Mouse (Mus musculus) hindbrain, embryonic 15.5 days (tissue): Measurements from ENCODE around the gene Ece1. TPM values are rescaled to one million over a fixed set of nuclear protein-coding genes. Genes with fewer than 3 reads are reported as not detected.

Experiments used
- ATAC-seq: fragments of 200-750 bp; cut with Nextera tagmentation; 2 replicates; pipeline ENCODE4 v1.8.0; 2017; ENCODE audit warnings: low read depth, moderate number of reproducible peaks, moderate TSS enrichment; ENCODE audit not compliant: low FRiP score
- H3K27ac ChIP-seq: fragments of 300-500 bp; sonication (generic); replicated peaks from 2 replicates; pipeline ENCODE4 v1.5.1; 2015; ENCODE audit warnings: mild to moderate bottlenecking, inconsistent platforms
- H3K27me3 ChIP-seq: fragments of 300-500 bp; sonication (generic); 2 replicates; pipeline ENCODE4 v1.6.1; 2015; ENCODE audit warnings: control low read depth, inconsistent platforms
- H3K36me3 ChIP-seq: fragments of 300-500 bp; sonication (generic); 2 replicates; pipeline ENCODE4 v1.6.1; 2015; ENCODE audit warnings: control low read depth, inconsistent platforms
- H3K4me1 ChIP-seq: fragments of 300-500 bp; sonication (generic); replicated peaks from 2 replicates; pipeline ENCODE4 v1.6.1; 2015; ENCODE audit warnings: control low read depth, inconsistent platforms
- H3K4me2 ChIP-seq: fragments of 300-500 bp; sonication (generic); 2 replicates; pipeline ENCODE4 v1.6.1; 2015; ENCODE audit warnings: moderate library complexity, mild to moderate bottlenecking, inconsistent platforms
- H3K4me3 ChIP-seq: fragments of 300-500 bp; sonication (generic); 2 replicates; pipeline ENCODE4 v1.5.1; 2015; ENCODE audit warnings: mild to moderate bottlenecking, inconsistent platforms
- H3K9ac ChIP-seq: fragments of 300-500 bp; sonication (generic); 2 replicates; pipeline ENCODE4 v1.6.1; 2015; ENCODE audit warnings: inconsistent platforms
- H3K9me3 ChIP-seq: fragments of 300-500 bp; sonication (generic); 2 replicates; pipeline ENCODE4 v1.6.1; 2016; ENCODE audit warnings: control low read depth, inconsistent platforms
- WGBS: fragments of 180-500 bp; shearing (Covaris S2); methylation state at CpG from one replicate; pipeline ENCODE4 v1.1.7; 2015; 5-methylcytosine and 5-hydroxymethylcytosine counted together
- polyA plus RNA-seq: library from polyadenylated mRNA; unstranded; fragments of >200 nt; fragmentation: Nextera tagmentation; extraction: Ambion mirVana; gene quantifications from 2 replicates; pipeline ENCODE4 v1.2.1, GENCODE M21; 2015

Gene Ece1
- polyA plus RNA-seq, 1 experiment from 2014 or later: 24.8 TPM

- Histone ChIP-seq H3K36me3 (peaks cover 19% of the 10 kb centered on the region), H3K4me3 (no peak overlapping the region), H3K4me2 (no peak overlapping the region), H3K9me3 (no peaks in the 10 kb centered on the region), H3K27ac (peak overlapping the region; percentile 59), H3K4me1 (peaks cover 31% of the 10 kb centered on the region), H3K27me3 (no peaks in the 10 kb centered on the region), H3K9ac (no peak overlapping the region)
- 34% methylated on average over 10 of the region's 10 CpGs for WGBS
- peak; percentile 35; the same call in 1 of the 2 replicates for ATAC-seq
Measured at GRCm38 (mm10) chr4:137940061-137940460, 78.0 kb downstream of the Ece1 start.

GRCm38 (mm10) chr4:137941131-137941844, 79.3 kb downstream of the Ece1 start:
- Histone ChIP-seq H3K9me3 (no peaks in the 10 kb centered on the region), H3K4me3 (no peak overlapping the region), H3K27ac (no peak overlapping the region; the same call in 1 of the 2 replicates), H3K9ac (no peak overlapping the region), H3K4me2 (no peak overlapping the region), H3K36me3 (peaks cover 28% of the 10 kb centered on the region), H3K27me3 (no peaks in the 10 kb centered on the region), H3K4me1 (peaks cover 31% of the 10 kb centered on the region)
- no peak for ATAC-seq
- 94% methylated on average over 12 of the region's 12 CpGs for WGBS

GRCm38 (mm10) chr4:137941871-137942781, 80.1 kb downstream of the Ece1 start:
- peaks cover 23% of the 10 kb centered on the region for H3K36me3 ChIP-seq
- 46% methylated on average over 17 of the region's 17 CpGs for WGBS

GRCm38 (mm10) chr4:137942782-137943486, 80.9 kb downstream of the Ece1 start:
- H3K4me2 ChIP-seq: no peak overlapping the region
- H3K4me1 ChIP-seq: peaks cover 31% of the 10 kb centered on the region
- H3K27me3 ChIP-seq: no peaks in the 10 kb centered on the region
- no peak overlapping the region for H3K9ac ChIP-seq
- no peaks in the 10 kb centered on the region for H3K9me3 ChIP-seq
- no peak overlapping the region for H3K4me3 ChIP-seq
- ATAC-seq: no peak
- no peak overlapping the region for H3K27ac ChIP-seq
- peaks cover 21% of the 10 kb centered on the region for H3K36me3 ChIP-seq
- WGBS: 38% methylated on average over 9 of the region's 9 CpGs

More at GRCm38 (mm10) chr4:137941871-137942781, 80.1 kb downstream of the Ece1 start:
- Histone ChIP-seq H3K4me2 (no peak overlapping the region), H3K27me3 (no peaks in the 10 kb centered on the region), H3K4me1 (peaks cover 31% of the 10 kb centered on the region), H3K9ac (no peak overlapping the region), H3K27ac (no peak overlapping the region; the same call in 1 of the 2 replicates), H3K9me3 (no peaks in the 10 kb centered on the region), H3K4me3 (no peak overlapping the region)
- no peak; the same call in 1 of the 2 replicates for ATAC-seq

- peaks cover 31% of the 10 kb centered on the region for H3K4me1 ChIP-seq
- no peak overlapping the region for H3K9ac ChIP-seq
- no peaks in the 10 kb centered on the region for H3K9me3 ChIP-seq
- H3K27me3 ChIP-seq: no peaks in the 10 kb centered on the region
- no peak for ATAC-seq
- no peak overlapping the region for H3K4me3 ChIP-seq
- H3K4me2 ChIP-seq: no peak overlapping the region
- H3K36me3 ChIP-seq: peaks cover 20% of the 10 kb centered on the region
- no peak overlapping the region for H3K27ac ChIP-seq
- 89% methylated on average over 10 of the region's 10 CpGs for WGBS
Measured at GRCm38 (mm10) chr4:137943540-137943939, 81.5 kb downstream of the Ece1 start.

GRCm38 (mm10) chr4:137945376-137945775, 83.3 kb downstream of the Ece1 start:
- no peak for ATAC-seq
- Histone ChIP-seq H3K4me3 (no peak overlapping the region), H3K4me2 (no peak overlapping the region), H3K27ac (no peak overlapping the region), H3K9ac (no peak overlapping the region), H3K4me1 (peaks cover 22% of the 10 kb centered on the region), H3K27me3 (no peaks in the 10 kb centered on the region), H3K36me3 (peaks cover 36% of the 10 kb centered on the region), H3K9me3 (no peaks in the 10 kb centered on the region)
- 77% methylated on average over 4 of the region's 4 CpGs for WGBS

- Histone ChIP-seq H3K9me3 (no peaks in the 10 kb centered on the region), H3K27ac (no peak overlapping the region), H3K4me3 (no peak overlapping the region), H3K27me3 (no peaks in the 10 kb centered on the region), H3K9ac (no peak overlapping the region), H3K4me1 (peaks cover 16% of the 10 kb centered on the region), H3K4me2 (no peak overlapping the region), H3K36me3 (peaks cover 41% of the 10 kb centered on the region)
- WGBS: 83% methylated on average over 9 of the region's 11 CpGs
- no peak for ATAC-seq
Measured at GRCm38 (mm10) chr4:137946419-137946818, 84.4 kb downstream of the Ece1 start.

GRCm38 (mm10) chr4:137952840-137953239, 90.8 kb downstream of the Ece1 start:
- H3K27me3 ChIP-seq: no peaks in the 10 kb centered on the region
- H3K36me3 ChIP-seq: peaks cover 31% of the 10 kb centered on the region
- H3K27ac ChIP-seq: no peak overlapping the region
- no peak overlapping the region for H3K4me3 ChIP-seq
- H3K4me2 ChIP-seq: no peak overlapping the region
- no peaks in the 10 kb centered on the region for H3K9me3 ChIP-seq
- 40% methylated on average over 4 of the region's 4 CpGs for WGBS
- no peak overlapping the region for H3K9ac ChIP-seq
- H3K4me1 ChIP-seq: no peaks in the 10 kb centered on the region
- no peak for ATAC-seq

GRCm38 (mm10) chr4:137954184-137954583, 92.1 kb downstream of the Ece1 start:
- H3K36me3 ChIP-seq: peaks cover 32% of the 10 kb centered on the region
- 95% methylated on average over 2 of the region's 2 CpGs for whole genome bisulfite sequencing
- no peak for ATAC-seq

GRCm38 (mm10) chr4:137954926-137955396, 92.9 kb downstream of the Ece1 start:
- H3K9ac ChIP-seq: no peak overlapping the region
- no peaks in the 10 kb centered on the region for H3K27me3 ChIP-seq
- no peak overlapping the region for H3K4me2 ChIP-seq
- H3K4me3 ChIP-seq: no peak overlapping the region
- no peaks in the 10 kb centered on the region for H3K9me3 ChIP-seq
- H3K36me3 ChIP-seq: peaks cover 32% of the 10 kb centered on the region
- H3K27ac ChIP-seq: no peak overlapping the region
- no peak for ATAC-seq
- WGBS: 84% methylated on average over 8 of the region's 8 CpGs
- H3K4me1 ChIP-seq: no peaks in the 10 kb centered on the region

More at GRCm38 (mm10) chr4:137954184-137954583, 92.1 kb downstream of the Ece1 start:
- no peaks in the 10 kb centered on the region for H3K4me1 ChIP-seq
- no peak overlapping the region for H3K27ac ChIP-seq
- no peaks in the 10 kb centered on the region for H3K27me3 ChIP-seq
- no peak overlapping the region for H3K4me3 ChIP-seq
- no peak overlapping the region for H3K9ac ChIP-seq
- H3K4me2 ChIP-seq: no peak overlapping the region
- no peaks in the 10 kb centered on the region for H3K9me3 ChIP-seq

GRCm38 (mm10) chr4:137956260-137956659, 94.2 kb downstream of the Ece1 start:
- Histone ChIP-seq H3K9ac (no peak overlapping the region), H3K9me3 (no peaks in the 10 kb centered on the region), H3K4me2 (no peak overlapping the region), H3K36me3 (peaks cover 27% of the 10 kb centered on the region), H3K4me1 (no peaks in the 10 kb centered on the region), H3K27ac (no peak overlapping the region), H3K27me3 (no peaks in the 10 kb centered on the region), H3K4me3 (no peak overlapping the region)
- no peak for ATAC-seq
- WGBS: 96% methylated on average over 15 of the region's 15 CpGs
